Mouse (Mus musculus): ENCODE results near the gene Eid2. TPM values are rescaled to one million over a fixed set of nuclear protein-coding genes. Genes with fewer than 3 reads are reported as not detected.
A peak's percentile ranks its signal among the peaks of the same experiment; 100 is the strongest.

Eid2 gene
- polyA plus RNA-seq, 1 experiment from 2014 or later: 3.1 TPM

GRCm38 (mm10) chr7:28268576-28268975 is 895 bp downstream of the Eid2 start:
- peak overlapping the region; percentile 73 for H3K4me3 ChIP-seq (ENCODE audit: low read depth, low read length)
- peak overlapping the region; percentile 82 for H3K9ac ChIP-seq (ENCODE audit: low read depth, low read length)
- ATAC-seq: no peak
- no peaks in the 10 kb centered on the region for H3K27me3 ChIP-seq (replicated peaks; ENCODE audit: control insufficient read depth, insufficient read depth, low read length)
- 25% methylated on average over 16 of the region's 16 CpGs for WGBS
- peak overlapping the region; percentile 73; the same call in 1 of the 2 replicates for H3K27ac ChIP-seq (ENCODE audit: low read depth, low read length)
- no peak for TF ChIP-seq CTCF (IDR thresholded peaks at IDR 0.05; ENCODE audit: low read depth)
- H3K36me3 ChIP-seq (ENCODE audit: control insufficient read depth, insufficient read depth): peaks cover 4% of the 10 kb centered on the region; the same call in 1 of the 2 replicates
- H3K9me3 ChIP-seq (ENCODE audit: control insufficient read depth): no peaks in the 10 kb centered on the region
- peak overlapping the region; percentile 89 for H3K4me2 ChIP-seq (replicated peaks; ENCODE audit: low read depth)
- H3K4me1 ChIP-seq (replicated peaks; ENCODE audit: control insufficient read depth, insufficient read depth, low read length): no peaks in the 10 kb centered on the region

GRCm38 (mm10) chr7:28269355-28269754 is 1.7 kb downstream of the Eid2 start:
- peak; percentile 47 for TF ChIP-seq CTCF (IDR thresholded peaks at IDR 0.05; ENCODE audit: low read depth)
- ATAC-seq: no peak
- Histone ChIP-seq H3K36me3 (ENCODE audit: control insufficient read depth, insufficient read depth) (peaks cover 4% of the 10 kb centered on the region; the same call in 1 of the 2 replicates), H3K9ac (ENCODE audit: low read depth, low read length) (no peak overlapping the region), H3K27me3 (replicated peaks; ENCODE audit: control insufficient read depth, insufficient read depth, low read length) (no peaks in the 10 kb centered on the region), H3K9me3 (ENCODE audit: control insufficient read depth) (no peaks in the 10 kb centered on the region), H3K4me2 (replicated peaks; ENCODE audit: low read depth) (no peak overlapping the region), H3K27ac (ENCODE audit: low read depth, low read length) (no peak overlapping the region), H3K4me1 (replicated peaks; ENCODE audit: control insufficient read depth, insufficient read depth, low read length) (no peaks in the 10 kb centered on the region), H3K4me3 (ENCODE audit: low read depth, low read length) (no peak overlapping the region)
- 96% methylated on average over 12 of the region's 12 CpGs for WGBS

- WGBS: 72% methylated on average over 3 of the region's 3 CpGs
- no peak for ATAC-seq
- H3K27ac ChIP-seq (ENCODE audit: low read depth, low read length): no peak overlapping the region
- H3K4me3 ChIP-seq (ENCODE audit: low read depth, low read length): no peak overlapping the region
- no peaks in the 10 kb centered on the region for H3K4me1 ChIP-seq (replicated peaks; ENCODE audit: control insufficient read depth, insufficient read depth, low read length)
- peaks cover 4% of the 10 kb centered on the region; the same call in 1 of the 2 replicates for H3K36me3 ChIP-seq (ENCODE audit: control insufficient read depth, insufficient read depth)
- H3K4me2 ChIP-seq (replicated peaks; ENCODE audit: low read depth): no peak overlapping the region
- TF ChIP-seq CTCF (IDR thresholded peaks at IDR 0.05; ENCODE audit: low read depth): peak; percentile 34; the same call in 1 of the 2 replicates
- no peak overlapping the region for H3K9ac ChIP-seq (ENCODE audit: low read depth, low read length)
- no peaks in the 10 kb centered on the region for H3K9me3 ChIP-seq (ENCODE audit: control insufficient read depth)
- H3K27me3 ChIP-seq (replicated peaks; ENCODE audit: control insufficient read depth, insufficient read depth, low read length): no peaks in the 10 kb centered on the region
Measured at GRCm38 (mm10) chr7:28271761-28272160, 4.1 kb downstream of the Eid2 start.

GRCm38 (mm10) chr7:28277237-28277614 is 9.5 kb downstream of the Eid2 start:
- Histone ChIP-seq H3K9ac (ENCODE audit: low read depth, low read length) (no peak overlapping the region), H3K4me3 (ENCODE audit: low read depth, low read length) (peak overlapping the region; percentile 68; the same call in 1 of the 2 replicates), H3K4me2 (replicated peaks; ENCODE audit: low read depth) (peak overlapping the region; percentile 90), H3K9me3 (ENCODE audit: control insufficient read depth) (no peaks in the 10 kb centered on the region), H3K27me3 (replicated peaks; ENCODE audit: control insufficient read depth, insufficient read depth, low read length) (no peaks in the 10 kb centered on the region), H3K36me3 (ENCODE audit: control insufficient read depth, insufficient read depth) (peaks cover 4% of the 10 kb centered on the region; the same call in 1 of the 2 replicates), H3K27ac (ENCODE audit: low read depth, low read length) (no peak overlapping the region), H3K4me1 (replicated peaks; ENCODE audit: control insufficient read depth, insufficient read depth, low read length) (0 out of 2 replicates have a peak, but pooled peaks cover 5% of the 10 kb centered on the region)
- TF ChIP-seq CTCF (IDR thresholded peaks at IDR 0.05; ENCODE audit: low read depth): no peak
- no peak for ATAC-seq
- WGBS: 55% methylated on average over 8 of the region's 8 CpGs

- WGBS: 3% methylated on average over 64 of the region's 68 CpGs
- H3K9ac ChIP-seq (ENCODE audit: low read depth, low read length): peak within 1 kb of the TSS; percentile 81
- peak; percentile 69 for ATAC-seq
- no peaks in the 10 kb centered on the region for H3K27me3 ChIP-seq (replicated peaks; ENCODE audit: control insufficient read depth, insufficient read depth, low read length)
- H3K9me3 ChIP-seq (ENCODE audit: control insufficient read depth): no peaks in the 10 kb centered on the region
- peaks cover 4% of the 10 kb centered on the region; the same call in 1 of the 2 replicates for H3K36me3 ChIP-seq (ENCODE audit: control insufficient read depth, insufficient read depth)
- 0 out of 2 replicates have a peak, but pooled peaks cover 5% of the 10 kb centered on the region for H3K4me1 ChIP-seq (replicated peaks; ENCODE audit: control insufficient read depth, insufficient read depth, low read length)
- TF ChIP-seq CTCF (IDR thresholded peaks at IDR 0.05; ENCODE audit: low read depth): peak; percentile 94
- peak within 1 kb of the TSS; percentile 68 for H3K4me3 ChIP-seq (ENCODE audit: low read depth, low read length)
- H3K27ac ChIP-seq (ENCODE audit: low read depth, low read length): peak within 1 kb of the TSS; percentile 22
- H3K4me2 ChIP-seq (replicated peaks; ENCODE audit: low read depth): peak within 1 kb of the TSS; percentile 90
Measured at GRCm38 (mm10) chr7:28277615-28278278, 10.1 kb downstream of the Eid2 start, which contains the start of gene Eid2b. TSS of gene Eid2b (plus strand) at chr7:28277739.

GRCm38 (mm10) chr7:28278279-28278652 is 10.6 kb downstream of the Eid2 start:
- H3K4me3 ChIP-seq (ENCODE audit: low read depth, low read length): peak overlapping the region; percentile 68
- peak overlapping the region; percentile 81 for H3K9ac ChIP-seq (ENCODE audit: low read depth, low read length)
- no peak for ATAC-seq
- 83% methylated on average over 7 of the region's 7 CpGs for WGBS
- H3K4me1 ChIP-seq (replicated peaks; ENCODE audit: control insufficient read depth, insufficient read depth, low read length): 0 out of 2 replicates have a peak, but pooled peaks cover 5% of the 10 kb centered on the region
- H3K36me3 ChIP-seq (ENCODE audit: control insufficient read depth, insufficient read depth): no peaks in the 10 kb centered on the region
- peak overlapping the region; percentile 90 for H3K4me2 ChIP-seq (replicated peaks; ENCODE audit: low read depth)
- TF ChIP-seq CTCF (IDR thresholded peaks at IDR 0.05; ENCODE audit: low read depth): no peak
- no peaks in the 10 kb centered on the region for H3K9me3 ChIP-seq (ENCODE audit: control insufficient read depth)
- no peaks in the 10 kb centered on the region for H3K27me3 ChIP-seq (replicated peaks; ENCODE audit: control insufficient read depth, insufficient read depth, low read length)
- H3K27ac ChIP-seq (ENCODE audit: low read depth, low read length): peak overlapping the region; percentile 22; the same call in 1 of the 2 replicates
